Mouse (Mus musculus) embryonic facial prominence, embryonic 13.5 days (tissue): ENCODE data around the gene Olfr800. TPM values are rescaled to one million over a fixed set of nuclear protein-coding genes. Genes with fewer than 3 reads are reported as not detected.

Source experiments
- ATAC-seq: fragments of 200-750 bp; cut with Nextera tagmentation; 2 replicates; pipeline ENCODE4 v1.8.0; 2017; ENCODE audit warnings: low read depth; ENCODE audit not compliant: insufficient number of reproducible peaks, insufficient read depth, low FRiP score, low TSS enrichment
- H3K27ac ChIP-seq: fragments of 300-500 bp; sonication (generic); 2 replicates; pipeline ENCODE4 v1.5.1; 2015; ENCODE audit warnings: moderate library complexity, mild to moderate bottlenecking, inconsistent platforms
- H3K27me3 ChIP-seq: fragments of 300-500 bp; sonication (generic); 2 replicates; pipeline ENCODE4 v1.6.1; 2015; ENCODE audit warnings: mild to moderate bottlenecking, inconsistent platforms
- H3K36me3 ChIP-seq: fragments of 300-500 bp; sonication (generic); 2 replicates; pipeline ENCODE4 v1.6.1; 2015; ENCODE audit warnings: mild to moderate bottlenecking, inconsistent platforms
- H3K4me1 ChIP-seq: fragments of 300-500 bp; sonication (generic); 2 replicates; pipeline ENCODE4 v1.6.1; 2015; ENCODE audit warnings: inconsistent platforms
- H3K4me2 ChIP-seq: fragments of 300-500 bp; sonication (generic); 2 replicates; pipeline ENCODE4 v1.6.1; 2015; ENCODE audit warnings: moderate library complexity, mild to moderate bottlenecking, inconsistent platforms
- H3K4me3 ChIP-seq: fragments of 300-500 bp; sonication (generic); 2 replicates; pipeline ENCODE4 v1.5.1; 2015; ENCODE audit warnings: mild to moderate bottlenecking, inconsistent platforms
- H3K9ac ChIP-seq: fragments of 300-500 bp; sonication (generic); 2 replicates; pipeline ENCODE4 v1.6.1; 2015; ENCODE audit warnings: mild to moderate bottlenecking, inconsistent platforms
- H3K9me3 ChIP-seq: fragments of 300-500 bp; sonication (generic); 2 replicates; pipeline ENCODE4 v1.6.1; 2016; ENCODE audit warnings: inconsistent platforms
- WGBS: fragments of 180-500 bp; shearing (Covaris S2); methylation state at CpG from one replicate; pipeline ENCODE4 v1.1.7; 2015; ENCODE audit warnings: mixed read lengths; 5-methylcytosine and 5-hydroxymethylcytosine counted together
- polyA plus RNA-seq: library from polyadenylated mRNA; unstranded; fragments of >200 nt; fragmentation: Nextera tagmentation; extraction: Ambion mirVana; gene quantifications from 2 replicates; pipeline ENCODE4 v1.2.1, GENCODE M21; 2015

Olfr800 gene
- polyA plus RNA-seq: not detected in 2 replicates

- H3K27ac ChIP-seq: no peak within 1 kb of the TSS
- H3K4me2 ChIP-seq: no peak within 1 kb of the TSS
- no peaks in the 10 kb centered on the region for H3K36me3 ChIP-seq
- no peak within 1 kb of the TSS for H3K4me3 ChIP-seq
- no peaks in the 10 kb centered on the region for H3K9me3 ChIP-seq
- no peak for ATAC-seq
- no peaks in the 10 kb centered on the region for H3K4me1 ChIP-seq
- no peaks in the 10 kb centered on the region for H3K27me3 ChIP-seq
- no peak within 1 kb of the TSS for H3K9ac ChIP-seq
Observed at GRCm38 (mm10) chr10:129657394-129657793, at the start of gene Olfr800. Gene Olfr800, plus strand, starts transcription at chr10:129657694.

- Histone ChIP-seq H3K4me1 (no peaks in the 10 kb centered on the region), H3K4me3 (no peak within 1 kb of the TSS), H3K9me3 (no peaks in the 10 kb centered on the region), H3K27ac (no peak within 1 kb of the TSS), H3K9ac (no peak within 1 kb of the TSS), H3K27me3 (no peaks in the 10 kb centered on the region), H3K4me2 (no peak within 1 kb of the TSS), H3K36me3 (no peaks in the 10 kb centered on the region)
- ATAC-seq: no peak
- 94% methylated on average over 1 of the region's 1 CpGs for WGBS
Observed at GRCm38 (mm10) chr10:129612470-129612869, 45.0 kb upstream of the Olfr800 start, which contains the start of gene Olfr796. Gene Olfr796, minus strand, starts transcription at chr10:129612570.

GRCm38 (mm10) chr10:129621724-129622123 lies 35.8 kb upstream of the Olfr800 start:
- H3K27me3 ChIP-seq: no peaks in the 10 kb centered on the region
- no peak overlapping the region for H3K4me2 ChIP-seq
- no peak for ATAC-seq
- 41% methylated on average over 1 of the region's 1 CpGs for WGBS
- no peak overlapping the region for H3K27ac ChIP-seq
- H3K4me3 ChIP-seq: no peak overlapping the region
- no peaks in the 10 kb centered on the region for H3K36me3 ChIP-seq
- no peaks in the 10 kb centered on the region for H3K4me1 ChIP-seq
- H3K9me3 ChIP-seq: no peaks in the 10 kb centered on the region
- H3K9ac ChIP-seq: no peak overlapping the region

GRCm38 (mm10) chr10:129623251-129623650 lies 34.2 kb upstream of the Olfr800 start:
- H3K9ac ChIP-seq: no peak overlapping the region

GRCm38 (mm10) chr10:129627834-129628233 lies 29.7 kb upstream of the Olfr800 start, which contains the start of gene Olfr798:
Gene Olfr798, minus strand, starts transcription at chr10:129627934.
- H3K9ac ChIP-seq: no peak within 1 kb of the TSS
- no peaks in the 10 kb centered on the region for H3K27me3 ChIP-seq
- 78% methylated on average over 1 of the region's 1 CpGs for WGBS
- no peak within 1 kb of the TSS for H3K4me3 ChIP-seq
- H3K36me3 ChIP-seq: no peaks in the 10 kb centered on the region
- H3K27ac ChIP-seq: no peak within 1 kb of the TSS
- ATAC-seq: no peak
- no peaks in the 10 kb centered on the region for H3K9me3 ChIP-seq
- no peaks in the 10 kb centered on the region for H3K4me1 ChIP-seq
- no peak within 1 kb of the TSS for H3K4me2 ChIP-seq

More at GRCm38 (mm10) chr10:129623251-129623650, 34.2 kb upstream of the Olfr800 start:
- H3K4me3 ChIP-seq: no peak overlapping the region
- no peak for ATAC-seq
- H3K27ac ChIP-seq: no peak overlapping the region
- no peaks in the 10 kb centered on the region for H3K27me3 ChIP-seq
- H3K4me2 ChIP-seq: no peak overlapping the region
- H3K36me3 ChIP-seq: no peaks in the 10 kb centered on the region
- H3K4me1 ChIP-seq: no peaks in the 10 kb centered on the region
- H3K9me3 ChIP-seq: no peaks in the 10 kb centered on the region

- no peak within 1 kb of the TSS for H3K27ac ChIP-seq
- no peaks in the 10 kb centered on the region for H3K4me1 ChIP-seq
- H3K27me3 ChIP-seq: no peaks in the 10 kb centered on the region
- H3K4me2 ChIP-seq: no peak within 1 kb of the TSS
- WGBS: 13% methylated on average over 1 of the region's 1 CpGs
- ATAC-seq: no peak
- no peaks in the 10 kb centered on the region for H3K9me3 ChIP-seq
- H3K4me3 ChIP-seq: no peak within 1 kb of the TSS
- H3K9ac ChIP-seq: no peak within 1 kb of the TSS
- no peaks in the 10 kb centered on the region for H3K36me3 ChIP-seq
Observed at GRCm38 (mm10) chr10:129637184-129637583, 20.3 kb upstream of the Olfr800 start, which contains the start of gene Olfr799. Gene Olfr799, plus strand, starts transcription at chr10:129637484.

- ATAC-seq: no peak
- Histone ChIP-seq H3K9ac (no peak overlapping the region), H3K4me1 (no peaks in the 10 kb centered on the region), H3K27ac (no peak overlapping the region), H3K27me3 (no peaks in the 10 kb centered on the region), H3K4me3 (no peak overlapping the region), H3K4me2 (no peak overlapping the region), H3K9me3 (no peaks in the 10 kb centered on the region), H3K36me3 (no peaks in the 10 kb centered on the region)
- 91% methylated on average over 1 of the region's 1 CpGs for WGBS
Observed at GRCm38 (mm10) chr10:129651763-129652162, 5.7 kb upstream of the Olfr800 start.

GRCm38 (mm10) chr10:129673765-129674164 lies 16.3 kb downstream of the Olfr800 start, which contains the start of gene Olfr801:
Gene Olfr801, minus strand, starts transcription at chr10:129673865.
- no peaks in the 10 kb centered on the region for H3K36me3 ChIP-seq
- H3K9me3 ChIP-seq: no peaks in the 10 kb centered on the region
- whole genome bisulfite sequencing: 76% methylated on average over 1 of the region's 1 CpGs
- H3K4me1 ChIP-seq: no peaks in the 10 kb centered on the region
- no peak for ATAC-seq
- H3K27ac ChIP-seq: no peak within 1 kb of the TSS
- H3K9ac ChIP-seq: no peak within 1 kb of the TSS
- no peaks in the 10 kb centered on the region for H3K27me3 ChIP-seq
- no peak within 1 kb of the TSS for H3K4me3 ChIP-seq
- no peak within 1 kb of the TSS for H3K4me2 ChIP-seq

GRCm38 (mm10) chr10:129688069-129688468 lies 30.6 kb downstream of the Olfr800 start, which contains the start of gene Olfr802:
Gene Olfr802, minus strand, starts transcription at chr10:129688169.
- no peak within 1 kb of the TSS for H3K4me2 ChIP-seq
- no peak within 1 kb of the TSS for H3K27ac ChIP-seq
- H3K36me3 ChIP-seq: no peaks in the 10 kb centered on the region
- WGBS: 57% methylated on average over 1 of the region's 1 CpGs
- H3K27me3 ChIP-seq: no peaks in the 10 kb centered on the region
- H3K9me3 ChIP-seq: no peaks in the 10 kb centered on the region
- no peak within 1 kb of the TSS for H3K9ac ChIP-seq
- no peak within 1 kb of the TSS for H3K4me3 ChIP-seq
- ATAC-seq: no peak
- no peaks in the 10 kb centered on the region for H3K4me1 ChIP-seq

GRCm38 (mm10) chr10:129694186-129694585 lies 36.7 kb downstream of the Olfr800 start, which contains the start of gene Olfr803:
Gene Olfr803, minus strand, starts transcription at chr10:129694286.
- Histone ChIP-seq H3K9ac (no peak within 1 kb of the TSS), H3K4me3 (no peak within 1 kb of the TSS), H3K9me3 (no peaks in the 10 kb centered on the region), H3K4me1 (no peaks in the 10 kb centered on the region), H3K27ac (no peak within 1 kb of the TSS), H3K4me2 (no peak within 1 kb of the TSS), H3K27me3 (no peaks in the 10 kb centered on the region), H3K36me3 (no peaks in the 10 kb centered on the region)
- WGBS: 79% methylated on average over 2 of the region's 2 CpGs
- ATAC-seq: no peak

GRCm38 (mm10) chr10:129702910-129703309 lies 45.4 kb downstream of the Olfr800 start, which contains the start of gene Olfr804:
Gene Olfr804, plus strand, starts transcription at chr10:129703210.
- Histone ChIP-seq H3K4me2 (no peak within 1 kb of the TSS), H3K36me3 (no peaks in the 10 kb centered on the region), H3K9me3 (no peaks in the 10 kb centered on the region), H3K27ac (no peak within 1 kb of the TSS), H3K4me1 (no peaks in the 10 kb centered on the region), H3K27me3 (no peaks in the 10 kb centered on the region), H3K9ac (no peak within 1 kb of the TSS), H3K4me3 (no peak within 1 kb of the TSS)
- ATAC-seq: no peak
